In the genomic region with DNA sequence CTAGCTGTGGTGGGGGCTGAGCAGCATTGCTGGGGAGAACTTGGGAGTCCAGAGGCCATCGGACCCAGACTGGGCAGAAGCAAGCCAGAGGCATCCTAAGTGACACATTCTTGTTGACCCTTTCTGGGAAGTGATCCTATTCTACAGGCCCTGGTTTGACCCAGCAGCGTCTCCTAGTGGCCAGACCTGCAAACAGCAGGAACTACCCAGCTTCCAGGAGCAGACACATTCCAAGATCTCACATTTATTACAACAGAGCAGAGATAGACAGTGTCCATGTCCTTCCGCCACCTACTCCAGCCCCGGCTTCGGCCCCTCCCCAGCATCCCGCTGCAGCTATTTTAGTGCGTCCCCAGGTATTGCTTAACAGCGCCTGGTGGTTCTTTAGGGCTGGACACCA, we compare ENCODE assay signal across 8 mouse cellular contexts. TPM values are rescaled to one million over a fixed set of nuclear protein-coding genes. Genes with fewer than 3 reads are reported as not detected.
DNase-seq lines count a peak whose midpoint lies in the region; ATAC-seq lines count a peak whose summit lies in the region.

No protein-coding gene starts in this region.

- 0 out of 2 replicates have a peak, but pooled peaks cover 13% of the 10 kb centered on the region for H3K36me3 ChIP-seq in stomach, embryonic 15.5 days

- H3K27ac ChIP-seq in stomach, embryonic 15.5 days: 0 out of 2 replicates have a peak overlapping the region, but pooled peaks have one; percentile 86

- H3K9ac ChIP-seq in stomach, embryonic 15.5 days: no peak overlapping the region

- 22% methylated on average over 8 of the region's 8 CpGs for WGBS in stomach, embryonic 15.5 days

- peak; percentile 59 for ATAC-seq in common myeloid progenitor, adult 5-6 weeks (replicated peaks; ENCODE audit: low read depth, poor library complexity, severe bottlenecking)
- peak; percentile 52 for ATAC-seq in megakaryocyte, adult 5-6 weeks (ENCODE audit: poor library complexity, severe bottlenecking)
- ATAC-seq in stomach, embryonic 15.5 days (ENCODE audit: insufficient read depth, low FRiP score, low read depth): no peak

- H3K4me2 ChIP-seq in stomach, embryonic 15.5 days: no peak overlapping the region

- peak; percentile 58 for DNase-seq in gastrocnemius, adult 18-20 months (ENCODE audit: low spot score)
- no peak for DNase-seq in gastrocnemius, postnatal 25 days
- peak; percentile 89 for DNase-seq in ES-CJ7 (ENCODE audit: low read depth, low spot score)
- DNase-seq in heart, postnatal 4 days: peak; percentile 84
- peak; percentile 63 to 77 for DNase-seq in layer of hippocampus, postnatal 25 days (ENCODE audit: extremely low spot score in 1 of 2, low spot score in 1 of 2)

- H3K27me3 ChIP-seq in stomach, embryonic 15.5 days (replicated peaks): no peaks in the 10 kb centered on the region

- H3K9me3 ChIP-seq in stomach, embryonic 15.5 days: no peaks in the 10 kb centered on the region

- no peak overlapping the region for H3K4me3 ChIP-seq in stomach, embryonic 15.5 days (replicated peaks)

- peaks cover 39% of the 10 kb centered on the region for H3K4me1 ChIP-seq in stomach, embryonic 15.5 days

RNA-seq across cellular contexts. Expression of gene Efna4, which starts 1.6 kb away (rescaled TPM):
- total RNA-seq in gastrocnemius, adult 18-20 months (2021): not detected
- total RNA-seq in gastrocnemius, postnatal 25 days (2021): under 1 TPM in 1 of 2 experiments, not detected in 1; 0.38 TPM
- total RNA-seq in common myeloid progenitor, adult 5-6 weeks (2017): 1.7 and 3.8 TPM in 2 replicates
- total RNA-seq in heart, postnatal 4 days (2021): 1 to 10 TPM; 3.1 to 3.7 TPM
- under 1 TPM; 0.68 to 0.98 TPM for total RNA-seq in layer of hippocampus, postnatal 25 days (2021)
- 0.16 and 0.33 TPM in 2 replicates for total RNA-seq in megakaryocyte, adult 5-6 weeks (2015)
- total RNA-seq in megakaryocyte, adult 5-6 weeks (2017): not detected in 2 replicates
- polyA plus RNA-seq in stomach, embryonic 15.5 days (2015; fragmentation: Nextera tagmentation; extraction: Ambion mirVana): 17.9 and 19.4 TPM in 2 replicates

RNA-seq across cellular contexts. Expression of gene Adam15, which starts 10.4 kb away (rescaled TPM):
- 10 to 100 TPM; 16.9 to 26.1 TPM for total RNA-seq in gastrocnemius, adult 18-20 months (2021)
- 10 to 100 TPM; 21.9 to 24.6 TPM for total RNA-seq in gastrocnemius, postnatal 25 days (2021)
- total RNA-seq in common myeloid progenitor, adult 5-6 weeks (2017): 34.0 and 35.2 TPM in 2 replicates
- total RNA-seq in heart, postnatal 4 days (2021): 10 to 100 TPM; 93.6 to 95.2 TPM
- 100 to 1,000 TPM; 109 to 112 TPM for total RNA-seq in layer of hippocampus, postnatal 25 days (2021)
- total RNA-seq in megakaryocyte, adult 5-6 weeks (2015): 107 and 135 TPM in 2 replicates
- total RNA-seq in megakaryocyte, adult 5-6 weeks (2017): 100 and 124 TPM in 2 replicates
- polyA plus RNA-seq in stomach, embryonic 15.5 days (2015; fragmentation: Nextera tagmentation; extraction: Ambion mirVana): 44.7 and 53.2 TPM in 2 replicates

RNA-seq across cellular contexts. Expression of gene Efna3, which starts 16.7 kb away (rescaled TPM):
- not detected for total RNA-seq in gastrocnemius, adult 18-20 months (2021)
- total RNA-seq in gastrocnemius, postnatal 25 days (2021): not detected
- total RNA-seq in common myeloid progenitor, adult 5-6 weeks (2017): not detected in 2 replicates
- under 1 TPM in 1 of 2 experiments, not detected in 1; 0.26 TPM for total RNA-seq in heart, postnatal 4 days (2021)
- 10 to 100 TPM; 77.1 to 82.6 TPM for total RNA-seq in layer of hippocampus, postnatal 25 days (2021)
- total RNA-seq in megakaryocyte, adult 5-6 weeks (2015): not detected in 2 replicates
- not detected in 2 replicates for total RNA-seq in megakaryocyte, adult 5-6 weeks (2017)
- 9.5 and 9.6 TPM in 2 replicates for polyA plus RNA-seq in stomach, embryonic 15.5 days (2015; fragmentation: Nextera tagmentation; extraction: Ambion mirVana)

RNA-seq across cellular contexts. Expression of gene Dcst2, which starts 22.4 kb away (rescaled TPM):
- total RNA-seq in gastrocnemius, adult 18-20 months (2021): not detected
- total RNA-seq in gastrocnemius, postnatal 25 days (2021): not detected
- not detected in 2 replicates for total RNA-seq in common myeloid progenitor, adult 5-6 weeks (2017)
- total RNA-seq in heart, postnatal 4 days (2021): under 1 TPM; 0.14 to 0.23 TPM
- total RNA-seq in layer of hippocampus, postnatal 25 days (2021): under 1 TPM; 0.20 to 0.42 TPM
- total RNA-seq in megakaryocyte, adult 5-6 weeks (2015): not detected in 2 replicates
- not detected in 2 replicates for total RNA-seq in megakaryocyte, adult 5-6 weeks (2017)
- 0.30 and 0.67 TPM in 2 replicates for polyA plus RNA-seq in stomach, embryonic 15.5 days (2015; fragmentation: Nextera tagmentation; extraction: Ambion mirVana)

RNA-seq across cellular contexts. Expression of gene Dcst1, which starts 25.6 kb away (rescaled TPM):
- not detected for total RNA-seq in gastrocnemius, adult 18-20 months (2021)
- not detected for total RNA-seq in gastrocnemius, postnatal 25 days (2021)
- 0.09 TPM in 1 of 2 replicates, not detected in the other for total RNA-seq in common myeloid progenitor, adult 5-6 weeks (2017)
- under 1 TPM; 0.21 to 0.72 TPM for total RNA-seq in heart, postnatal 4 days (2021)
- not detected for total RNA-seq in layer of hippocampus, postnatal 25 days (2021)
- total RNA-seq in megakaryocyte, adult 5-6 weeks (2015): 0.14 TPM in 1 of 2 replicates, not detected in the other
- total RNA-seq in megakaryocyte, adult 5-6 weeks (2017): not detected in 2 replicates
- 0.30 and 0.52 TPM in 2 replicates for polyA plus RNA-seq in stomach, embryonic 15.5 days (2015; fragmentation: Nextera tagmentation; extraction: Ambion mirVana)

Comparison
In these comparisons a context has a peak if more than half of its experiments do, and no peak if none do; other contexts are left out.
1. RNA of gene Efna3, which starts 16.7 kb away (total RNA-seq): 77.1 to 82.6 TPM in layer of hippocampus, postnatal 25 days; 0.26 TPM in heart, postnatal 4 days, not detected in gastrocnemius, adult 18-20 months, not detected in gastrocnemius, postnatal 25 days, not detected in common myeloid progenitor, adult 5-6 weeks and not detected in megakaryocyte, adult 5-6 weeks; every median in the first group is over 10 times any median in the second.